Mouse (Mus musculus) spleen, adult 2 months (tissue): Measurements from ENCODE around the gene Hoxd3. TPM values are rescaled to one million over a fixed set of nuclear protein-coding genes. Genes with fewer than 3 reads are reported as not detected.

ENCODE experiments used
- DNase-seq, 2 experiments: peaks; one replicate each; pipeline versions ENCODE4 v3.0.0 to v3.0.0-alpha.2; 2012 to 2021; ENCODE audit warnings: low spot score in 2 of 2, low read depth in 1 of 2
- H3K27ac ChIP-seq: fragments of 200-500 bp; 2 replicates; pipeline ENCODE4 v1.5.1; 2012; ENCODE audit warnings: low read length, inconsistent platforms; ENCODE audit not compliant: insufficient read depth
- H3K27me3 ChIP-seq: fragments of 200-500 bp; 2 replicates; pipeline ENCODE4 v1.6.1; 2012; ENCODE audit warnings: mild to moderate bottlenecking, moderate library complexity, low read length, inconsistent platforms; ENCODE audit not compliant: control insufficient read depth, insufficient read depth
- H3K36me3 ChIP-seq: fragments of 200-500 bp; 2 replicates; pipeline ENCODE4 v1.6.1; 2012; ENCODE audit warnings: mild to moderate bottlenecking, low read length, inconsistent platforms; ENCODE audit not compliant: control insufficient read depth, insufficient read depth
- H3K4me1 ChIP-seq: fragments of 200-500 bp; 2 replicates; pipeline ENCODE4 v1.6.1; 2011; ENCODE audit warnings: inconsistent platforms; ENCODE audit not compliant: control insufficient read depth, insufficient read depth, insufficient read length
- H3K4me3 ChIP-seq: fragments of 200-500 bp; 2 replicates; pipeline ENCODE4 v1.5.1; 2011; ENCODE audit warnings: mild to moderate bottlenecking, inconsistent platforms; ENCODE audit not compliant: insufficient read depth, insufficient read length; ENCODE audit errors: extremely low read depth
- CTCF ChIP-seq: fragments of 200-500 bp; IDR thresholded peaks from 2 replicates; pipeline ENCODE4 v1.5.1; 2011; ENCODE audit warnings: mild to moderate bottlenecking, inconsistent platforms; ENCODE audit not compliant: insufficient read depth, insufficient read length, insufficient replicate concordance; ENCODE audit errors: extremely low read depth
- POLR2A ChIP-seq: fragments of 200-500 bp; IDR thresholded peaks from 2 replicates; pipeline ENCODE4 v1.6.1; 2011; ENCODE audit warnings: low read depth, low read length, inconsistent platforms
- WGBS: fragments of 180-500 bp; shearing (Covaris S2); methylation state at CpG from one replicate; pipeline ENCODE4 v1.1.7; 2018; 5-methylcytosine and 5-hydroxymethylcytosine counted together
- polyA plus RNA-seq: library from polyadenylated mRNA; depleted of rRNA; stranded (reverse); fragments of >200 nt; gene quantifications from 2 replicates; pipeline ENCODE4 v1.2.3, GENCODE M21; 2012

Gene Hoxd3
- polyA plus RNA-seq, 1 experiment, result not detected

DNA sequence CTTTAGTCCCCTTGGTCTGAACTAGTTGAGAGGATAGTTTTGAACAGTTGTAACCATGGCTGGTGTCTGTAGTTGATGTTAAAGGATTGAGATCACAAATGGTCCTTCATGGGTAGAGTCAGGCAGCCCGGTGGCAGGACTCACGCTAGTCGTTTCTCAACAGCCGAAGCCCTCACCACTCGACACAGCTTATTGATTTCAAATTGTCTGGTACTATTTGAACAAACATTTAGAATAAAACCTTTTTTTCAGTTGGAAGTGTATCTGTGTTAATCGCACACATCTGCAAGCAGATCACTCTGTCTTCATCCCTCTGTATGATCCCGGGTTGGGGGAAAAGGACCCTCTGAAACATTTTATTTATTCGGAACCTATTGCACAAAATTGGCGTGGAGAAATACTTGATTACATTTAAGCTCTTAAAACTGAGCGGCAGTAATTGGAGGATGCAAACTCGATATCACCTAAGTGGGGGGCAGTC, 36.0 kb downstream of the Hoxd3 start:
- Histone ChIP-seq H3K4me1 (peaks cover 3% of the 10 kb centered on the region), H3K27me3 (peaks cover 23% of the 10 kb centered on the region), H3K36me3 (no peaks in the 10 kb centered on the region), H3K4me3 (no peak overlapping the region), H3K27ac (no peak overlapping the region)
- TF ChIP-seq POLR2A, result no peak
- TF ChIP-seq CTCF, result no peak
- no peak for DNase-seq
- 38% methylated on average over 11 of the region's 11 CpGs for WGBS

DNA sequence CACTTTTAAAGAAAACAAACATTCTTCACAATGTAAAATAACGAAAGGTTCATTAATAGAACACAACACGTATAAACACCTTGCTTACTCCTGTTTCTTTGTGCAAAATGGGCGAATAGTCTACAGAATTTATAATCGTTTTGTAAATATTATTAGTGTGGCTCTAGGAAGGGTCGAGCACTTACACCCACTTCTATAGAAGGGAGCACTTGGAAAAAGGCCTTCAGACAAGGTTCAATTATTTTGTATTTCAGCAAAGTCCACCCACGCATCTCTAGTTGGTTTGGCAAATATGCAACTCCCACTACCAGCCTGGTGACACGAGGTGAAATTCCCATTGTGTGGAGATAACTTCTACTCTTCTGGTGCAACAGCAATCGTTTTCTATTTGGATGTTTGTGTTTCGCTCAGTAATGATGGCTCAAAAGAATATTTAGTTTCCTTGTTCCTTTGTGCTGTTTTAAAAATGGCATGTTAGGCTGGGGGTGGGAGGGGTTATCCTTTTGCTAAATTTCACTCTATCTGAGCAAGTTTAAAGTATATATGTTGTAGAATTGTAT, 36.8 kb downstream of the Hoxd3 start:
- H3K27ac ChIP-seq, result no peak overlapping the region
- DNase-seq, result no peak
- WGBS, result 31% methylated on average over 9 of the region's 9 CpGs
- H3K4me1 ChIP-seq, result peaks cover 3% of the 10 kb centered on the region
- no peak overlapping the region for H3K4me3 ChIP-seq
- H3K27me3 ChIP-seq, result peaks cover 25% of the 10 kb centered on the region
- H3K36me3 ChIP-seq, result no peaks in the 10 kb centered on the region
- TF ChIP-seq POLR2A, result no peak
- no peak for TF ChIP-seq CTCF

DNA sequence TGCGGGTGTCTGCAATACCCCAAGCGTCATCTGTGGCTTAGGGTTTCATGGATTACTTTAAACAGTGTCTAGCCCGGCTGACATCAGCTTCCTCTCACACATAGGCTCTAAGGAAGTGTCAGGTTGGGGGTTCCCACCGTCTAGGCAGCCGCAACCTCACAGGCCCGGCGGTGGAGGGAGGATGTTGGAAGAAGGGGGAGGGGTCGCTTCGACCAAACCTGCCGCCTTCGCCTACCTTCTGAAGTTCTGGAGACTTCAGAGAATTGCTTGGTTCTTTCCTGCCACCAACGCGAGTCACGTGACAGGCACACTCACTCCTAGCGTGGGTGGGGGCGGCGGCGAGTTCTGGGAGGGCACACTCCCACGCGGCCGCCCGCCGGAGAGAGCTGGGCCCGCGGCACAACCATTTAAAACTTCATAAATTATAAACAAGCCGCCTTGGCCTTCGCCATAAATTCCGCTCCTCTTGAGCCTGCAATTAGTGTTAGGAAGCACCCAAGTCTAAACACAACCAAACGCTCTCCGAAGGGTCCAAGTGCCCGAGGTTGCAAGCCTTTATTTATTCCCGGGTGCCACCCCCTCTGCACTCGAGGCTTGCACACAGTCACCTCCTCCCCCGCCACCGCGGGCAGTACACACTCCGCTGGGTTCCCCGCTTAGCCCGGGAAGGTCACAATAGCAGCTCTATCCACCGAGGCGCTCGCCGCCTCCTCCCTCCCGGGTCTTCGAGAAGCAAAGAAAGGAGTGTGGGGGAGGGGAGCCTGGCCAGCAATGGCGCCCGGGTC, 37.8 kb downstream of the Hoxd3 start:
- Histone ChIP-seq H3K4me1 (peaks cover 3% of the 10 kb centered on the region), H3K27ac (no peak overlapping the region), H3K4me3 (no peak overlapping the region; the same call in 1 of the 2 replicates), H3K27me3 (peaks cover 25% of the 10 kb centered on the region), H3K36me3 (no peaks in the 10 kb centered on the region)
- no peak for DNase-seq
- WGBS, result 3% methylated on average over 47 of the region's 47 CpGs
- no peak for TF ChIP-seq CTCF
- no peak for TF ChIP-seq POLR2A

GRCm38 (mm10) chr2:74750731-74751250, 39.1 kb downstream of the Hoxd3 start:
- no peak for TF ChIP-seq CTCF
- TF ChIP-seq POLR2A, result no peak
- H3K36me3 ChIP-seq, result no peaks in the 10 kb centered on the region
- no peak overlapping the region for H3K27ac ChIP-seq
- no peak overlapping the region for H3K4me3 ChIP-seq
- peaks cover 25% of the 10 kb centered on the region for H3K27me3 ChIP-seq
- no peak for DNase-seq
- peaks cover 3% of the 10 kb centered on the region for H3K4me1 ChIP-seq
- WGBS, result 57% methylated on average over 5 of the region's 5 CpGs

DNA sequence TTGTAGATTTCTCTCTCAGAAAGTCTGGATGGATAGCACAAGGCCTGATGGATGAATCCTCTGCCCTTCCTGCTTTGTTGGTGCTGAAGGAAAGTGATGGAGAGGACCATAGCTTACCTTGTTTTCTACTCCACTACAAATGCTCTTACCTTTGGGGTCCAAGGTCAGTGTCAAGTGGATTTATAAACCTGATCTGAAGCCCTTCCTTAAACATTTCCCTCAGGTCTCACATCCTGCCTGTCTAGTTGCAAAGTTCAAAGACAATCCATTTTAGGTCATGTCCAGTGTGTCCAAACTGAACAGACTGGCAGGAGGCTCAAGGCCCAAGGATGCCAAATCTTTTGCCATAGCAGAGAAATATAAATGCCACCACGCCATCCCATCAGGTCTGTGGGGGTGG, 40.1 kb downstream of the Hoxd3 start:
- Histone ChIP-seq H3K4me3 (no peak overlapping the region), H3K36me3 (no peaks in the 10 kb centered on the region), H3K27ac (no peak overlapping the region), H3K4me1 (no peaks in the 10 kb centered on the region; the same call in 1 of the 2 replicates), H3K27me3 (peaks cover 16% of the 10 kb centered on the region)
- no peak for DNase-seq
- TF ChIP-seq CTCF (no peak), POLR2A (no peak)
- 76% methylated on average over 1 of the region's 1 CpGs for WGBS

DNA sequence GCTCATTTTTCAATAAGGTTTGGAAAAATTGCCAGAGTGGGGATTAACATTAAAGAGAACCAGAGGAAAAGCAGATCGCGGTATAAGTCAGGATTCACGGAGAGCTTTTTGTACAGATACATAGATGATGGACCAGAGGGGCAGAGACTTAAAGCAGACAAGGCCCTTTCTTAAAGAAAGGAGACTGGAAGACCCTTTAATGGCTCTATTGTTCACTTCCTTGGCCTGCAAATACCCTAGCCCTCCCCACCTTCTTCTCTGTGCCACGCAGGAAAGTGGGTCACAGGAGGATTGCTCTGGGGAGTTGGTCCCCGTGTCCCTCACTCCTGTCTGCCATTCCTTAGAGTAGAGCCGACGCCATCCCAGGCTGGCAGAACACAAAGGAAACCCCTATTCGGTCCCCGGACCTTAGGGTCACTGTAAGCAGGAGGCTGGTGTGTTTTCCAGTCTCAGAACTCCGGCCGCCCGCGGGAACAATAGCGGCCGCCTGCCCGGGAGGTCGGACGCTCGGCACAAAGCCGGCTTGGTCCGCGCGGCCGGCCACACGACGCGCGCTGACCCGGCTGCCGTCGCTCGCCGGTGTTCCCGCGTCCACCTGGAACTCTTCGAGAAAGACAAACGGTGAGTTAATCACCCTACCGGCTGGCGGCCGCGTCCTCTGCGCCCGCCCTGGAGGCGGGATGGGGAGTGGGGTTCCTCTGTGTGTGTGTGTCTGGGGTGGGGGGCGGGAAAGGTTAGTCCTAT, 40.9 kb downstream of the Hoxd3 start:
- Histone ChIP-seq H3K27ac (no peak overlapping the region), H3K4me1 (no peaks in the 10 kb centered on the region; the same call in 1 of the 2 replicates), H3K36me3 (no peaks in the 10 kb centered on the region), H3K4me3 (no peak overlapping the region), H3K27me3 (peaks cover 13% of the 10 kb centered on the region)
- TF ChIP-seq POLR2A (no peak), CTCF (no peak)
- no peak for DNase-seq
- 6% methylated on average over 45 of the region's 45 CpGs for WGBS
